Mouse (Mus musculus): ENCODE data around the gene Gns.

DNA sequence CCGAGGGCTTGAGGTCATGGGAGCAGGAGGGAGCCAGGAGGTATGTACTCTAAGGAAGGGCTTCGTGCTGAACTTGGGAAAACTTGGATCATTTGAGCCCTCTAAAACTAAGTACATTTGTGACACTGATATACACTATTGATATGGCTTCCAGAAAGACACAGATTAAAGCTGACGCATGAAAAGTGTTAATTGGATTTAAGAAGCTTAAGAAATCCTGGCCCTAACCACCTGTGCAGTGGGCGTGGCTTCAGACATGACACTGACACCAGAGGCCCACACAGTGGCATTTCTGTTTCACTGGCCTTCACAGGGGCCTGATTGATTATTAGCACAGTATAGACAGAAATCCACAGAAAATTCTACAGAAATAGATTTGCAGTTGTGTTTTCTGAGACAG is 35.3 kb upstream of the Gns start:
- TF ChIP-seq CTCF (IDR thresholded peaks at IDR 0.05; ENCODE audit: low read depth) = no peak
- no peak for TF ChIP-seq EP300 (optimal IDR thresholded peaks at IDR 0.05)
